Mouse (Mus musculus) right cerebral cortex, postnatal 25 days (tissue): Measurements from ENCODE around the gene Sh2d1b1.
"Not testable (repeated sequence)": the region's sequence is repeated elsewhere in the genome, so short reads cannot be mapped to it uniquely, and the experiment has no call there.

Experiments used
- DNase-seq: peaks from one replicate; pipeline ENCODE4 v3.0.0; 2022

The Sh2d1b1 gene

GRCm38 (mm10) chr1:170277016-170277415, at the start of gene Sh2d1b1:
Sh2d1b1 (plus strand) TSS chr1:170277320.
- no peak for DNase-seq

GRCm38 (mm10) chr1:170232688-170233087, 44.4 kb upstream of the Sh2d1b1 start, which contains the start of gene Sh2d1b2:
Sh2d1b2 (plus strand) TSS chr1:170232749.
- not testable (repeated sequence) for DNase-seq

- DNase-seq = peak; percentile 11
These were observed 32.1 kb upstream of the Sh2d1b1 start for GRCm38 (mm10) chr1:170245016-170245415.

- no peak for DNase-seq
These were observed 22.1 kb upstream of the Sh2d1b1 start for GRCm38 (mm10) chr1:170254893-170255559.

GRCm38 (mm10) chr1:170255560-170255910, 21.6 kb upstream of the Sh2d1b1 start:
- DNase-seq = peak; percentile 89

- DNase-seq = no peak
These were observed 6.8 kb upstream of the Sh2d1b1 start for GRCm38 (mm10) chr1:170270281-170270680.

- DNase-seq = no peak
These were observed 6.4 kb upstream of the Sh2d1b1 start for GRCm38 (mm10) chr1:170270696-170271095.

- no peak for DNase-seq
These were observed 3.9 kb upstream of the Sh2d1b1 start for GRCm38 (mm10) chr1:170273252-170273651.

- no peak for DNase-seq
These were observed 5.5 kb downstream of the Sh2d1b1 start for GRCm38 (mm10) chr1:170282415-170283129.

GRCm38 (mm10) chr1:170292239-170292951, 15.3 kb downstream of the Sh2d1b1 start:
- DNase-seq = peak; percentile 41

GRCm38 (mm10) chr1:170293257-170293656, 16.1 kb downstream of the Sh2d1b1 start:
- DNase-seq = no peak

GRCm38 (mm10) chr1:170294786-170295570, 17.9 kb downstream of the Sh2d1b1 start:
- peak; percentile 32 for DNase-seq

GRCm38 (mm10) chr1:170299496-170299895, 22.4 kb downstream of the Sh2d1b1 start:
- no peak for DNase-seq

- DNase-seq = no peak
These were observed 24.6 kb downstream of the Sh2d1b1 start for GRCm38 (mm10) chr1:170301686-170302085.

GRCm38 (mm10) chr1:170302456-170302855, 25.3 kb downstream of the Sh2d1b1 start:
- DNase-seq = no peak

GRCm38 (mm10) chr1:170303103-170303502, 26.0 kb downstream of the Sh2d1b1 start:
- no peak for DNase-seq

GRCm38 (mm10) chr1:170305002-170305401, 27.9 kb downstream of the Sh2d1b1 start:
- DNase-seq = no peak

GRCm38 (mm10) chr1:170306232-170306631, 29.1 kb downstream of the Sh2d1b1 start, which contains the start of gene Gm7694:
Gm7694 (minus strand) TSS chr1:170306332.
- DNase-seq = no peak

GRCm38 (mm10) chr1:170308503-170308902, 31.4 kb downstream of the Sh2d1b1 start, which contains the start of gene Spata46:
Spata46 (plus strand) TSS chr1:170308803.
- no peak for DNase-seq

- DNase-seq = no peak
These were observed 34.3 kb downstream of the Sh2d1b1 start for GRCm38 (mm10) chr1:170311431-170311830.

- DNase-seq = no peak
These were observed 44.9 kb downstream of the Sh2d1b1 start for GRCm38 (mm10) chr1:170322046-170322445.

- DNase-seq = no peak
These were observed 45.9 kb downstream of the Sh2d1b1 start for GRCm38 (mm10) chr1:170323001-170323400.

- no peak for DNase-seq
These were observed 47.2 kb downstream of the Sh2d1b1 start for GRCm38 (mm10) chr1:170324312-170324711.
